Mouse (Mus musculus): ENCODE measurements around the gene Gm853. TPM values are rescaled to one million over a fixed set of nuclear protein-coding genes. Genes with fewer than 3 reads are reported as not detected.

Gm853 gene
- polyA plus RNA-seq, 1 experiment = 0.11 TPM

GRCm38 (mm10) chr4:130171951-130172765, 50.0 kb downstream of the Gm853 start:
- no peak overlapping the region for H3K4me3 ChIP-seq (replicated peaks)
- peaks cover 94% of the 10 kb centered on the region for H3K27me3 ChIP-seq (replicated peaks)

GRCm38 (mm10) chr4:130170362-130170761, 51.8 kb downstream of the Gm853 start:
- Histone ChIP-seq H3K4me1 (peaks cover 13% of the 10 kb centered on the region; the same call in 1 of the 2 replicates), H3K27me3 (replicated peaks) (peaks cover 93% of the 10 kb centered on the region)

More at GRCm38 (mm10) chr4:130171951-130172765, 50.0 kb downstream of the Gm853 start:
- Histone ChIP-seq H3K4me1 (peaks cover 16% of the 10 kb centered on the region; the same call in 1 of the 2 replicates), H3K36me3 (replicated peaks; ENCODE audit: low read length) (no peaks in the 10 kb centered on the region), H3K9me3 (no peaks in the 10 kb centered on the region)
- TF ChIP-seq GATA1 (IDR thresholded peaks at IDR 0.05; ENCODE audit: borderline replicate concordance, low read length) = no peak
- TF ChIP-seq FLI1 (IDR thresholded peaks at IDR 0.05; ENCODE audit: low read length) = no peak

GRCm38 (mm10) chr4:130169411-130169971, 52.7 kb downstream of the Gm853 start:
- TF ChIP-seq FLI1 (IDR thresholded peaks at IDR 0.05; ENCODE audit: low read length) = no peak
- TF ChIP-seq GATA1 (IDR thresholded peaks at IDR 0.05; ENCODE audit: borderline replicate concordance, low read length) = no peak
- Histone ChIP-seq H3K27me3 (replicated peaks) (peaks cover 92% of the 10 kb centered on the region), H3K4me1 (peaks cover 9% of the 10 kb centered on the region; the same call in 1 of the 2 replicates), H3K36me3 (replicated peaks; ENCODE audit: low read length) (no peaks in the 10 kb centered on the region), H3K4me3 (replicated peaks) (no peak overlapping the region), H3K9me3 (no peaks in the 10 kb centered on the region)

More at GRCm38 (mm10) chr4:130170362-130170761, 51.8 kb downstream of the Gm853 start:
- no peaks in the 10 kb centered on the region for H3K36me3 ChIP-seq (replicated peaks; ENCODE audit: low read length)
- TF ChIP-seq FLI1 (IDR thresholded peaks at IDR 0.05; ENCODE audit: low read length) (no peak), GATA1 (IDR thresholded peaks at IDR 0.05; ENCODE audit: borderline replicate concordance, low read length) (no peak)
- H3K4me3 ChIP-seq (replicated peaks) = no peak overlapping the region
- H3K9me3 ChIP-seq = no peaks in the 10 kb centered on the region

GRCm38 (mm10) chr4:130168280-130169183, 53.7 kb downstream of the Gm853 start:
- H3K4me3 ChIP-seq (replicated peaks) = peak overlapping the region; percentile 9
- H3K36me3 ChIP-seq (replicated peaks; ENCODE audit: low read length) = no peaks in the 10 kb centered on the region
- H3K27me3 ChIP-seq (replicated peaks) = peaks cover 92% of the 10 kb centered on the region
- no peaks in the 10 kb centered on the region for H3K9me3 ChIP-seq
- peaks cover 10% of the 10 kb centered on the region for H3K4me1 ChIP-seq
- TF ChIP-seq FLI1 (IDR thresholded peaks at IDR 0.05; ENCODE audit: low read length) = no peak
- TF ChIP-seq GATA1 (IDR thresholded peaks at IDR 0.05; ENCODE audit: borderline replicate concordance, low read length) = no peak

GRCm38 (mm10) chr4:130167814-130168213, 54.4 kb downstream of the Gm853 start:
- Histone ChIP-seq H3K36me3 (replicated peaks; ENCODE audit: low read length) (no peaks in the 10 kb centered on the region), H3K27me3 (replicated peaks) (peaks cover 93% of the 10 kb centered on the region), H3K9me3 (no peaks in the 10 kb centered on the region), H3K4me3 (replicated peaks) (no peak overlapping the region), H3K4me1 (peaks cover 16% of the 10 kb centered on the region)
- no peak for TF ChIP-seq FLI1 (IDR thresholded peaks at IDR 0.05; ENCODE audit: low read length)

- no peak for TF ChIP-seq FLI1 (IDR thresholded peaks at IDR 0.05; ENCODE audit: low read length)
- no peak for TF ChIP-seq GATA1 (IDR thresholded peaks at IDR 0.05; ENCODE audit: borderline replicate concordance, low read length)
- H3K4me1 ChIP-seq = peaks cover 16% of the 10 kb centered on the region
- H3K36me3 ChIP-seq (replicated peaks; ENCODE audit: low read length) = no peaks in the 10 kb centered on the region
- H3K4me3 ChIP-seq (replicated peaks) = no peak overlapping the region
- no peaks in the 10 kb centered on the region for H3K9me3 ChIP-seq
- H3K27me3 ChIP-seq (replicated peaks) = peaks cover 93% of the 10 kb centered on the region
Observed at GRCm38 (mm10) chr4:130167321-130167720, 54.9 kb downstream of the Gm853 start.

GRCm38 (mm10) chr4:130166592-130166991, 55.6 kb downstream of the Gm853 start:
- H3K4me1 ChIP-seq = peaks cover 16% of the 10 kb centered on the region
- H3K36me3 ChIP-seq (replicated peaks; ENCODE audit: low read length) = no peaks in the 10 kb centered on the region
- H3K27me3 ChIP-seq (replicated peaks) = peaks cover 93% of the 10 kb centered on the region
- H3K9me3 ChIP-seq = no peaks in the 10 kb centered on the region
- no peak overlapping the region for H3K4me3 ChIP-seq (replicated peaks)
- TF ChIP-seq FLI1 (IDR thresholded peaks at IDR 0.05; ENCODE audit: low read length) = no peak
- no peak for TF ChIP-seq GATA1 (IDR thresholded peaks at IDR 0.05; ENCODE audit: borderline replicate concordance, low read length)

- no peak for TF ChIP-seq GATA1 (IDR thresholded peaks at IDR 0.05; ENCODE audit: borderline replicate concordance, low read length)
- no peak for TF ChIP-seq FLI1 (IDR thresholded peaks at IDR 0.05; ENCODE audit: low read length)
- H3K9me3 ChIP-seq = no peaks in the 10 kb centered on the region
- peaks cover 16% of the 10 kb centered on the region for H3K4me1 ChIP-seq
- H3K4me3 ChIP-seq (replicated peaks) = no peak overlapping the region
- peaks cover 92% of the 10 kb centered on the region for H3K27me3 ChIP-seq (replicated peaks)
- H3K36me3 ChIP-seq (replicated peaks; ENCODE audit: low read length) = no peaks in the 10 kb centered on the region
Observed at GRCm38 (mm10) chr4:130166061-130166460, 56.1 kb downstream of the Gm853 start.

GRCm38 (mm10) chr4:130164121-130164520, 58.1 kb downstream of the Gm853 start:
- Histone ChIP-seq H3K9me3 (no peaks in the 10 kb centered on the region), H3K36me3 (replicated peaks; ENCODE audit: low read length) (no peaks in the 10 kb centered on the region), H3K27me3 (replicated peaks) (peaks cover 91% of the 10 kb centered on the region), H3K4me1 (peaks cover 16% of the 10 kb centered on the region), H3K4me3 (replicated peaks) (no peak overlapping the region)
- no peak for TF ChIP-seq GATA1 (IDR thresholded peaks at IDR 0.05; ENCODE audit: borderline replicate concordance, low read length)
- TF ChIP-seq FLI1 (IDR thresholded peaks at IDR 0.05; ENCODE audit: low read length) = no peak
